Mouse (Mus musculus): ENCODE data around the gene Urb1. TPM values are rescaled to one million over a fixed set of nuclear protein-coding genes. Genes with fewer than 3 reads are reported as not detected.

Gene Urb1
- total RNA-seq, 4 experiments from 2014 or later: 14.4 to 20.9 (median 19.1) TPM

GRCm38 (mm10) chr16:90701541-90701940 lies 108.7 kb downstream of the Urb1 start:
- no peak for DNase-seq (ENCODE audit: low spot score in 2 of 2)

Other genes starting within 250 kb of the Urb1 start
- gene Mis18a, start 83.0 kb downstream of the Urb1 start, total RNA-seq (2022): 1 to 10 TPM; 6.1 to 8.3 (median 7.7) TPM
- gene Mrap, start 72.2 kb downstream of the Urb1 start, total RNA-seq (2022): under 1 TPM in 3 of 4 experiments, not detected in 1; 0.38 to 0.54 (median 0.45) TPM
- 1 to 10 TPM; 1.9 to 3.8 (median 2.6) TPM for gene Eva1c, start 16.3 kb upstream of the Urb1 start, total RNA-seq (2022)
- 10 to 100 TPM; 37.6 to 47.0 (median 41.7) TPM for gene Cfap298, start 124.7 kb upstream of the Urb1 start, total RNA-seq (2022)
- gene Synj1, start 200.9 kb upstream of the Urb1 start, total RNA-seq (2022): 100 to 1,000 TPM; 396 to 439 (median 423) TPM
- 10 to 100 TPM; 57.5 to 84.8 (median 69.6) TPM for gene Paxbp1, start 234.1 kb upstream of the Urb1 start, total RNA-seq (2022)